Mouse (Mus musculus) right cerebral cortex, postnatal 36 days (tissue): ENCODE data around the gene Abcb9.

Experiments
- DNase-seq, 2 experiments: peaks; one replicate each; pipeline ENCODE4 v3.0.0; 2022; ENCODE audit warnings: low spot score in 2 of 2, mixed read lengths in 1 of 2

The Abcb9 gene

GRCm38 (mm10) chr5:124014180-124014579 lies 81.4 kb downstream of the Abcb9 start:
- DNase-seq = no peak

GRCm38 (mm10) chr5:124013747-124014146 lies 81.9 kb downstream of the Abcb9 start:
- DNase-seq = no peak

- DNase-seq = no peak
Measured at GRCm38 (mm10) chr5:124012885-124013284, 82.7 kb downstream of the Abcb9 start.

- no peak for DNase-seq
Measured at GRCm38 (mm10) chr5:124011927-124012326, 83.7 kb downstream of the Abcb9 start.
